Mouse (Mus musculus): Measurements from ENCODE around the gene Xrcc2. TPM values are rescaled to one million over a fixed set of nuclear protein-coding genes. Genes with fewer than 3 reads are reported as not detected.

Xrcc2 gene
- total RNA-seq, 2 experiments from 2014 or later: 12.7 to 21.9 TPM

DNA sequence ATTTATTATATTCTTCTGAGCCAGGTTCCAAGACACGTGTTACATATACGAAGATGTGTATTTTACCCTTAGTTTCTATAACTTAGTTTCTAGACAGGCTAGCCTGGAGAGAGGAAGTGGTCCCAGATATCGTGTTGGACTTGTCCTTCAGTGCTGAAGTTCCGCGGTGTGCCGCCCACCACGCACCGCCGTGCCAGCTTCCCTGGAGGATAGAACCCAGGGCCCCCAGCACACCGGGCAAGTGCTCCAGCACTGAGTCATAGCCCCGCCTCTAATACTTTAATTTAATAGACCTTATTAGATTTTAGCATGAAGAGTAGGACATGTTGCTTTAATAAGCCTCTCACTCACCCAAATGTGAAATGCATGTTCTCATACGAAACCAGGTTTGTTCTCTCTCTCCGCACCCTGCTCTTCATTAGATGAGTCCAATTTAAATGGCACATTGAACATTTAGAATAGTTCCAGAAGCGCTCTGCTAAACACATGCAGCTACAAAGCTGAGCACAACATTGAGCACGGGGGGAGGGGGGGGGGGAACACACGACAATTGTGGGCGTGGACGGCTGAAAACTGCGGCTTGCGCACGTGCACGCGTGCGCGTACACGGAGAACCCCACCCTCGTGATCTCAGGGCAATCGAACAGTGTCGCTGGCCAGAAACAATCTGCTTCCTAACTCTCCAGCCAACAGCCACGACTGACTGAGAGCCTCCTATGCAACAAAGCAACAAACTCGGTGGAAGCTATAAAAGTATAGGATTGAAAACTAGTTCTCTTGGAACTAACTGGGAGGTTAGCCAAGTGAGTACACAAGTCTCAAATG lies 33.7 kb downstream of the Xrcc2 start:
- ATAC-seq (replicated peaks; ENCODE audit: poor library complexity, severe bottlenecking): no peak

DNA sequence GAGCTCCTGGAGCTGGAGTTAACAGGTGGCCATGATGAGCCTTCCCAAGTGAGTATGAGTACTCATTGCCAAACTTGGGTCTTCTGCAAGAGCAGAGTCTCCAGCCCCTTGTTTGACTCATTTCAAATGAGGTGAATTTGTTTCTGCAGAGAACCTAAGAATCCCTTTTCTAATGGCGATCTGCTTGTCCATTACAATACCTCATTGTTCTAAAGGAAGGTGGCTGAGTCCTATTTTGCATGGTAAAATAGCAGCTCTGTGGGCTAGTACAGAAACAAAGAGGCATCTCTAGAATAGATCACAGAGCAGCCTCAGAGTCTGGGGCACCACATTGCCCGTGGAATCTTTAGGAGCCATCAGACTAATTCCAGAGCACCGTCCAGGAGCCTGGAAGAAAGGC lies 34.6 kb downstream of the Xrcc2 start:
- ATAC-seq (replicated peaks; ENCODE audit: poor library complexity, severe bottlenecking): no peak

DNA sequence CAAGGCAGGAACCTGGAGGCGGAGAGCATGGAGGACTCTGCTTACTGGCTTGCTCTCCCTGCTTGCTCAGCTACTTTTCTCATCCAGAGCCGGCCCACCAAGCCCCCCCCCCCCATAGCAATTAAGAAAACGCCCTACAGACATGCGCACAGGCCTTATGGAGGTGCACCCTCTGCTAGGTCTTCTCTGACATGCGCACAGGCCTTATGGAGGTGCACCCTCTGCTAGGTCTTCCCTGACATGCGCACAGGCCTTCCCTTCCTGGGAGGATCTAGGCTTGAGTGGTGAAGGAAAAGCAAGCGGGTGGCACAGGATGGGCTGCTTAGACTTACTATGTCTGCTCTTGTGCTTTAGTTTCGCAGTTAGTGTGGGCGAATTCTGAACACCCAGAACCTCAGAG lies 37.3 kb downstream of the Xrcc2 start:
- no peak for ATAC-seq (replicated peaks; ENCODE audit: poor library complexity, severe bottlenecking)

DNA sequence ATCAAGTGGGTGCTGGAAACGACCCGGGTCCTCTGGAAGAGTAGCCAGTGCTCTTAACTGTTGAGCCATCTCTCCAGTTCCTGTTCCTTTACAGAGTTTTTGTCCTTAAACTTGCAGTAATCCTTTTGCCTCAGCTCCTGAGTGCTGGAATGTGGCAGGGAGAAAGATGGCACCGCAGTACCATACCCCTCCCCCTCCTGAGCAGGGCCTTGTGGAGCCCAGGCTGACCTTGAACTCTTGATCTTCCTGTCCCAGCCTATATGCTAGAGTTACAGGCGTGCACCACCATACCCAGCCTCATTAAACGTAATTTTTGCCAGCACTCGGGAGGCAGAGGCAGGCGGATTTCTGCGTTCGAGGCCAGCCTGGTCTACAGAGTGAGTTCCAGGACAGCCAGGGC lies 38.9 kb downstream of the Xrcc2 start:
- ATAC-seq (replicated peaks; ENCODE audit: poor library complexity, severe bottlenecking): no peak

DNA sequence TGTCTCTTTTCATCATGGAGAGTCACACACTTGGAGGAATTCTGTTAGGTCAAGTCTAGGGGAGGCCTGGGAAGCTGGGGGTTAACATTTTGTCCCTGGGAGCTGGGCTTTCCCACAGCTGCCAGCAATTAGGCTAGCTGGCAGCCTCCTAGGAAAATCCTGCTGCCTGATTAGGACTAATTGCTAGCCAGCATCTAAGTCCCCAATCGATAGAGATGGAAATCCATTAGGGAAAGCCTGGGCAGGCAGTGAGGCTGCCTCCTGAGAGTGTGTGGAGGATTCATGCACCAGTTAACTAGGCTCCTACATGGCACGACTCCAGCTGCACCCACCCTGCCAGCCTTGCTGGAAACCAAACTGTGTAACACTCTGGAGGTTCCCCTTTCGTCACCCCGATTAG lies 39.5 kb downstream of the Xrcc2 start:
- peak; percentile 21; the same call in 1 of the 2 replicates for ATAC-seq (replicated peaks; ENCODE audit: poor library complexity, severe bottlenecking)

DNA sequence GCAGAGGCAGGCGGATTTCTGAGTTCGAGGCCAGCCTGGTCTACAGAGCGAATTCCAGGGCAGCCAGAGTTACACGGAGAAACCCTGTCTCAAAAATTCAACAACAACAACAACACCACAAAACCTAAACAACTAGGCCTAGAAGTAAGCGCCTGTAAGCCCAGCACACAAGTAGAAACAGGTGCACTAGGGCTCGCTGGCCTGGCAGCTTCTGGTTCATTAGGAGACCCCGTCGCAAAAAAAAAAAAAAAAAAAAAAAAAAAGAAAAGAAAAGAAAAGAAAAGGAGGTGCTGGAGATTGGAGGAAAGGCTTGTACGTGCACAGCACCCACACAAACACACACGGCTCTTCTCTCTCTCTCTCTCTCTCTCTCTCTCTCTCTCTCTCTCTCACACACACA lies 40.1 kb downstream of the Xrcc2 start:
- no peak for ATAC-seq (replicated peaks; ENCODE audit: poor library complexity, severe bottlenecking)

DNA sequence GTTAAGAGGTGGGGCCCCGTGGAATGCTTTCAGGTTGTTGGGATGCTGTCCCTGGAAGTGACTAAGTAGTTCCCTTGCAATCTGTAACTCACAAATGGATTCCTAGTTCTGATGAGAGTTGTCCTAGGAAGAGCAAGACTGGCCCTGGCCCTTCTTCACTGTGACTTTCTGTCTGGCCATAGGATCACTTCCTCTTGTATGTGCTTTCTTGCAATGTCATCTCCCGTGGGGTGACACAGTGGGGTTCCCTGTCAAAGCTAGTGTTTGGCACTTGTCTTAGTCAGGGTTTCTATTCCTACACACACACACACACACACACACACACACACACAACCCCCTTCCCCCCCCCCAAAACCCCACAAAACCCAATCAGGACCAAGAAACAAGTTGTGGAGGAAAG lies 42.5 kb downstream of the Xrcc2 start:
- peak; percentile 83 for ATAC-seq (replicated peaks; ENCODE audit: poor library complexity, severe bottlenecking)

DNA sequence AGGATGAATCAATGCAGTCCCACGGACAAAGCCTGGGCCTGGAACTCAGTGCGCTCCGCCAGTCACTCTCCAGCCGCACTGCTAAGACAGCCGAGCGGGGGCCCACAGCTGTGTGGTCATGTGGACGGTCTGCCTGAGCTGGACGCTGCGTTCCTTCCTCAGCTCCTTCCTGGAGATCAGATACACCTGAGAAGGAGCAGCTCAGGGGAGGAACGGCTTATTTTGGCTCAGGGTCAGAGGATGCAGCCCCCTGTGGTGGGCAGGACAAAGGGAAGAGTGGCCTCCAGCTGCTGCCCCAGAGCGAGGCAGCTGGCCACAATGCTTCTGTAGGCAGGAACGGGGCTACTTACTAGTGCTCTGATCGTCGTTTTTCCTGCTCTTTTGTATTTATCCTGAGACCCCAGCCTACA lies 51.0 kb downstream of the Xrcc2 start:
- ATAC-seq (replicated peaks; ENCODE audit: poor library complexity, severe bottlenecking): no peak

DNA sequence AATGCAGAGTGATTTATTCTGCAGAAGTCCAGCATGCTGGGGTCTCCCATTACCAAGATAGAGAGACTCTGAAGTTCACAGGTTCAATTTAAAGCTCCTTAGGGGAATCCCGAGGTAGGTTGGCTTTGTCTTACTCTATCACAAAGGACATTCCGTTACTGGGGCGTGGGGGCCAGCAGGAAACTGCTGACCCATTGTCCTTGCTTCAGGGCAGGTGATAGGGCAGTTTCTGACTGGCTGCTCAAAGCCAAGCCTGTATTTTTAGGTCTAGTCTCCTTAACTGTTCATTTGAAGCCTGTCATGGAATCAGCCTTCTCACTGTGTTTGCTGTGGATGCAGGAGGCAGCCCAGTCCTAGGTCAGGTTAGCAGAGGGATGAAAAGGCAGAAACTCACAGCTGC lies 52.2 kb downstream of the Xrcc2 start:
- ATAC-seq (replicated peaks; ENCODE audit: poor library complexity, severe bottlenecking): no peak

DNA sequence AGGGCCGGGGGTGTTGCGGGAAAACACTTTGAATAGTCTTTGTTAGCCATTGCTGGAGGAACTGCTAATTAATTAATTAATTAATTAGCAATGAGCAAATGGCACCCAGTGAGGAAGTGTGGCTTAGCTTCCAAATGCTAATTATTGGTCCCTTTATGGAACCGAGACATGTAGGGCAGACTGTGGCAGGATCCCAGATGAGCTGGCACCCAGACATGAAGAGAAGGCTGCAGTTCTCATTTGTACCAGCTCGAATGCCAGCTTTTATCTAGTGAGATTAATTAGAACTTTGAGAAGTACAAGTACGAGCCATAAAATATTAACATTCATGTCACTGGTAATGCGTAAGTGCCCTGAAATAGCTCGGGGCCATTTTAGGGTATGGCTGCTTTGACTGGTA lies 53.2 kb downstream of the Xrcc2 start:
- ATAC-seq (replicated peaks; ENCODE audit: poor library complexity, severe bottlenecking): no peak

DNA sequence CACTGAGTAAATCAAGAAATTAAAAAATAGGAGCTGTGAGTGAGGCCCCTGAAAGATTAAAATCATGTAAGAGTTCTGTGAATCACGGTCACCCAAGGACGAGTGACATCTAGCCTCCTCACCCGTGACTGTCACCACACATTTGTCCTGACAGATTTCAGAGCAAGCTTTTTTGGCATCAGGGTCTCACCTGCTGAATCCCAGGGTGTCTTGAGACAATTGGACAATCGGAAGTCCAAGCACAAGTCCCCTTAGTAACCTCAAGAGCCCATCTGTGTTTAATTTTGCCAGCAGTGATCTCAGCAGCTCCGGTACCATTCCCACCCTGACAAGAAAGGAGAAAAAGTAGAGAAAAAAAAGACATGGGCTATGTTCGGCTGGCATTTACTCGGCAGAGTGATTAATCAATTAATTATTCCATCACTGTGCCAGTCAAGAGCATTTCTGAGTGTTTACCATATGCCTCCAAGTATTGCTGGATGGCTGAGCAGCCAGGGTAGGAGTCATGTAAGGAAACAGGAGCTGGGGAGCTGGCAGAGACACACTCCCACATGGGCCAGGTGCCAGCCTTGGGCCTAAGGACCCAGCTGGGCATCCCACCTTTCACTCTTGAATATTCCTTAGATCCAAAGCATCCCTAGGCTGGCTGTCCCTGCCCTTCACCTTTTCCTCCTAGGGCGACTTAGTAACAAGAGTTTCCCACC lies 59.8 kb downstream of the Xrcc2 start:
- ATAC-seq (replicated peaks; ENCODE audit: poor library complexity, severe bottlenecking): no peak

DNA sequence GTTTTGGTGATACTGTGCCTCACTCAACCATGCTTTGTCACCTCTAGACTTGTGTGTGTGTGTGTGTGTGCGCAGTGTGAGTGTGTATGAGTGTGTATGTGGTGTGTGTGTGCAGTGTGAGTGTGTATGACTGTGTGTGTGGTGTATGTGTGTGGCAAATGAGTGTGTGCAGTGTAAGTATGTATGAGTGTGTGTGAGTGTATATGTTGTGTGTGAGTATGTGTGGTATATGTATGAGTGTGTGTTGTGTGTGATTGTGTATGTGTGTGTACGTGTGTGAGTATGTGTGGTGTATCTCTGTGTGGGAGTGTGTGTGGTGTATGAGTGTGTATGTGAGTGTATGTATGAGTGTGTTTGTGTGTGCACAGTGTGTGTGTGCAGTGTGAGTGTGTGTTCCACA lies 61.1 kb downstream of the Xrcc2 start:
- no peak for ATAC-seq (replicated peaks; ENCODE audit: poor library complexity, severe bottlenecking)

DNA sequence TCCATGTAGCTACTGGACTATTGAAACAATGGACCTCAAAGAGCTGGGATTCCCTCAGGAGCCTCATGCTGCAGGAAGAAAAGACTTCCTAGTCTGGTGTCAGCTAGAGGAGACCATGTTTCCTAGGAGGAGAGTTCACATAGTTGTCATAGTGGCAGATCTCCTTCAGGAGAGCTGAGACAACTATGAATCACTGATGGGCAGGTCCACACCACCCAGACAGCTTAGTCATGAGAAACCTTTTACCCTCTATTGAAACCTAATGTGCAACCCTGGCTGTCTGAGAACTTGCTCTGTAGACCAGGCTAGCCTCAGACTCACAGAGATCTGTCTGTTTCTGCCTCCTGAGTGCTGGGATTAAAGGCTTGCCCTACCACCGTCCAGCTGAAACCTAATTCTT lies 62.9 kb downstream of the Xrcc2 start:
- no peak for ATAC-seq (replicated peaks; ENCODE audit: poor library complexity, severe bottlenecking)

Other genes with a start within 250 kb of the Xrcc2 start
- gene Kmt2c, start 207.0 kb downstream of the Xrcc2 start, total RNA-seq (2014; fragmentation: Nextera tagmentation): 48.6 and 54.5 TPM in 2 replicates
- gene Kmt2c, start 207.0 kb downstream of the Xrcc2 start, total RNA-seq (2017): 29.7 and 33.1 TPM in 2 replicates
- gene Cct8l1, start 189.8 kb downstream of the Xrcc2 start, total RNA-seq (2014; fragmentation: Nextera tagmentation): not detected in 2 replicates
- not detected in 2 replicates for gene Cct8l1, start 189.8 kb downstream of the Xrcc2 start, total RNA-seq (2017)
- gene Actr3b, start 54.2 kb upstream of the Xrcc2 start, total RNA-seq (2014; fragmentation: Nextera tagmentation): 1.1 TPM in 1 of 2 replicates, not detected in the other
- gene Actr3b, start 54.2 kb upstream of the Xrcc2 start, total RNA-seq (2017): 0.43 TPM in 1 of 2 replicates, not detected in the other
- gene Gm21663, start 236.6 kb upstream of the Xrcc2 start, total RNA-seq (2014; fragmentation: Nextera tagmentation): not detected in 2 replicates
- gene Gm21663, start 236.6 kb upstream of the Xrcc2 start, total RNA-seq (2017): not detected in 2 replicates
- not detected in 2 replicates for gene Gm21671, start 248.6 kb upstream of the Xrcc2 start, total RNA-seq (2014; fragmentation: Nextera tagmentation)
- gene Gm21671, start 248.6 kb upstream of the Xrcc2 start, total RNA-seq (2017): not detected in 2 replicates

Measured in granulocyte monocyte progenitor cell, adult 5-6 weeks (primary cell).